Mouse (Mus musculus): ENCODE measurements around the gene Zfp574.

DNA sequence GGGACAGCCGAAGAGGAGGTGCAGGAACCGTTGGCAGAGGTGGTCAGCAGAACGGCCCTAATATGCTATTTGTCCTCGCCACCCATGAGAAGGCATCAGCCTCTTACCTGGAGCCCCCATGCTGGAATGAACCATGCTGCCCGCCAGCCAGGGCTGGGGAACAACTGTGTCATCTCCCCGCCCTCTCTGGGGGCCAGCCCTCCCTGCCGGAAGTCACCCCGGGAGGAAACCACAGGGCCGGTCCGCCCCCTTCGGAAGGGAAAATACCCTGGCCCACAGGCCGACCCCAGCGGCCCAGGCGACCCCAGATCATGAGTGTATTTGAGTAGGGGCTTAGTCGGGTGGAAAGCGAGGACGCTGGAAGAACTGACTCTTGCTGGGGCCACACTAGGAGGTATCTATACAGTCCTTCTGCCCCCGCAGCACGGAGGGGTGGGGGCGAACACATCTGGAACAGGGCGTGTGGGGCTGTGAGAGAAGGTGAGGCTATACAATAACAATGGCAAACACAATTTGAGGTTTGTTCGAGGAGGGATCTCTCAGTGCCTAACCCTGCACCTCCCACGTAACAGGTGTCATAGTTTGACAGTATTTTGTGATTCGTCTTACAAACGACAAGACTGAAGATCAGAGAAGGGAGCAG lies 60.1 kb downstream of the Zfp574 start:
- TF ChIP-seq GATA1 (IDR thresholded peaks at IDR 0.05; ENCODE audit: low read depth, low read length) (no peak), CTCF (IDR thresholded peaks at IDR 0.05 in 2 of 3, conservative IDR thresholded peaks at IDR 0.05 in 1 of 3; ENCODE audit: control insufficient read depth in 1 of 3, insufficient read depth in 1 of 3, low read depth in 2 of 3, low read length in 3 of 3, poor library complexity in 1 of 3, severe bottlenecking in 1 of 3) (no peak), TCF12 (IDR thresholded peaks at IDR 0.05; ENCODE audit: low read depth, low read length) (no peak), HCFC1 (IDR thresholded peaks at IDR 0.05; ENCODE audit: low read depth, low read length) (peak; percentile 61), CHD1 (IDR thresholded peaks at IDR 0.05; ENCODE audit: low read depth, low read length) (peak; percentile 55; the same call in 1 of the 2 replicates), POLR2A (IDR thresholded peaks at IDR 0.05; ENCODE audit: control insufficient read depth in 1 of 2, insufficient read depth in 1 of 2, low read depth in 1 of 2, low read length in 2 of 2, poor library complexity in 1 of 2) (peak; percentile 31 to 69; a peak in 3 of 4 replicates), EP300 (IDR thresholded peaks at IDR 0.05; ENCODE audit: low read depth in 1 of 2, low read length in 2 of 2) (no peak), POLR2AphosphoS5 (IDR thresholded peaks at IDR 0.05; ENCODE audit: borderline replicate concordance, low read depth, low read length) (no peak), E2F4 (IDR thresholded peaks at IDR 0.05; ENCODE audit: borderline replicate concordance, low read depth, low read length) (no peak), BHLHE40 (IDR thresholded peaks at IDR 0.05; ENCODE audit: borderline replicate concordance, low read depth, low read length) (no peak)

Data from MEL (cell line).